Mouse (Mus musculus): Measurements from ENCODE around the gene Dusp9. TPM values are rescaled to one million over a fixed set of nuclear protein-coding genes. Genes with fewer than 3 reads are reported as not detected.

Gene Dusp9
- total and polyA plus RNA-seq, 3 experiments = 0.26 to 0.66 (median 0.40) TPM

GRCm38 (mm10) chrX:73663143-73663542, 23.9 kb downstream of the Dusp9 start:
- no peak for DNase-seq

DNA sequence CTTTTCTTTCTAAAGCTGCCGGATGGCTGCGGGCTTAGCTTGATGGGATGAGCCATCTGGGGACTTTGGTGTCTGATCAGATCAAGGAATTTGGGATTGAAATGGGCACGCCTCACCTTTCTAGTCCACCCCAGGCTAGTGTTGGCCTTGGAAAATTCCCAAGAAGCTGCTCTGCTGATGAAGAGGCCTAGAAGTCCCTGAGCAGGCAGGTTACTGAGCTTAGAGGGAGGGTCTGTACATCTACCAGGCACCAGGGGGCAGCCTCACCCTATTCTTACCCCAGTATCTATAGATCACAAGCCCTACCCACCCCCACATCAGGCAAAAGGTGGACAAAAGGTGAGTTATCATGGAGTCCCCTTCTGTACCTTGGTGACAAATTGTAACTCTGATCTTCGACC, 32.8 kb downstream of the Dusp9 start:
- peak; percentile 59 for DNase-seq

GRCm38 (mm10) chrX:73672879-73673618, 33.8 kb downstream of the Dusp9 start, which contains the start of gene Slc6a8:
Gene Slc6a8 (plus strand): TSS chrX:73673150.
- peak; percentile 84 for DNase-seq

GRCm38 (mm10) chrX:73673619-73673967, 34.4 kb downstream of the Dusp9 start:
- no peak for DNase-seq

DNA sequence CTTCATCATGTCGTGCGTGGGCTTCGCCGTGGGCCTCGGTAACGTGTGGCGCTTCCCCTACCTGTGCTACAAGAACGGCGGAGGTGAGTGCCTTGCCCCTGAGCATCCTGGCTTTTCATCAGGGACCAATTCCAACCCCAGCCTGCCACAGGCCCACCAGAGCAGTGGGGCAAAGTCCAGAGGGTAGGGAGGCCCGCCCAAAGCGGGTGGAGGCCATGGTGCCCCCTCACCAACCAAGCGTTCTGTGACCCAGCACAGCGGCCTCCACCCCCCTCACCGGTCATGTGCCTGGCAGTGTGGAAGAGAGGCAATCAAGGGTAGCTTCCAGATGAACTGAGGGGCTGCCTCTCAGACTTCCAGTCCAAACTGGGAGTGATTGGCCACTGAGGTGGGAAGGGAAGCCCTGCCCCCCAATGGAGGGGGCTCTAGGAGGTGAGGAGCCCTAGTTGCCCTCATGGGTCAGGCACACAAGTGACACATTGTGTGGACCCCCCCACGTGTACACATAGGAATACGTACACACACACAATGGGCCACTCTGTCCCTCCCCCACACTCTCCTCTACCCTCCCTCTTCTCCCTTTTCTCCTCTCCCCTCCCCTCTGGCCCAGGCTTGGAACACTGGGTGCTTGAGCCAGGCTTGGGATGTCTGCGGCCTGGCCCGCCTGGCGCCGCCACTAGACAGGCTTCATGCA, 34.9 kb downstream of the Dusp9 start:
- peak; percentile 40 for DNase-seq

DNA sequence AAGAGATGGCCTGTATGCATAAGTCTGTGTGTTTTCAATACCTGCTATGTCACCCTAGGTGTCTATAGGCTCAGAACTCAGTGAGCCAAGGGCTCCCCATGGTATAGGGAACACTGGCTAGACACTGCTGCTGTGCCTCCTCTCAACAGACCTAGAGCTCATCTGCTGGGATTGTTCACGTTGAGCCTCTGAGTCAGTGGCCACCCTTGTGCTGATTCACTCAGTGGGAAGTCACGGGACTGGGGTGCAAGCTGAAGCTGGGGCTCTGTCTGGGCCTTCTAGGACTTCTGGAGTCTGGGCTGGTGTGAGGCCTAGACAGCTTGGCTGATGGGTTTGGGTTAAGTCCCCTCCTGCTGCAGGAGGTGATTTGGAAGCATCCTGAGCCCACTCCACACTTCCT, 36.0 kb downstream of the Dusp9 start:
- DNase-seq = peak; percentile 70

DNA sequence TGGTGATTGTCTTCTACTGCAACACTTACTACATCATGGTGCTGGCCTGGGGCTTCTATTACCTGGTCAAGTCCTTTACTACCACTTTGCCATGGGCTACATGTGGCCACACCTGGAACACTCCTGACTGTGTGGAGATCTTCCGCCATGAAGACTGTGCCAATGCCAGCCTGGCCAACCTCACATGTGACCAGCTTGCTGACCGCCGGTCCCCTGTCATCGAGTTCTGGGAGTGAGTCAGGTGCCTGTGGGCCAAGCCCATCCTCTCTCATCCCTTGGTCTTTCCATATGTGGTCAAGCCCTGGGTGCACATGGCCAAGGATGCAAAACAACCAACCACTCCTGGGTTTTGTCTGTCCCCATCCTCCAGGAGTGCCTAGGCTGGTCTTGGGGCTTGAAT, 37.4 kb downstream of the Dusp9 start:
- no peak for DNase-seq

DNA sequence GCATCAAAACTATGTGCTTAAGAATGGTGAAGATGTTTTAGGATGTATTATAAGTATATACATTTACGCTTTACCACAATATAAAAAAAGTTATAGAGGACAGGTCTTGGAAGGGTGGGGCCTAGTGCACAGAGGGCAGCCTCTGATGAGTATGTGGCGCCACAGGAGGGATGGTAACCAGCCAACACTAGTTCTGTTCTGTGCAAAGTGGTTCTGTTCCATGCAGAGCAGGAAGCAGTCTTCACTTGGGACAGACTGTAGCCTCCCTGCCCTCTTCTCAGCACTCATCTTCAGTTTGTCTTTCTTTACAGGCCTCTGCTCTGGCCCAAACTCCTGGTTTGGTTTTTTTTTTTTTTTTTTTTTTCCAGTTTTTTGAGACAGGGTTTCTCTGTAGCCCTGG, 44.9 kb downstream of the Dusp9 start:
- DNase-seq = no peak

DNA sequence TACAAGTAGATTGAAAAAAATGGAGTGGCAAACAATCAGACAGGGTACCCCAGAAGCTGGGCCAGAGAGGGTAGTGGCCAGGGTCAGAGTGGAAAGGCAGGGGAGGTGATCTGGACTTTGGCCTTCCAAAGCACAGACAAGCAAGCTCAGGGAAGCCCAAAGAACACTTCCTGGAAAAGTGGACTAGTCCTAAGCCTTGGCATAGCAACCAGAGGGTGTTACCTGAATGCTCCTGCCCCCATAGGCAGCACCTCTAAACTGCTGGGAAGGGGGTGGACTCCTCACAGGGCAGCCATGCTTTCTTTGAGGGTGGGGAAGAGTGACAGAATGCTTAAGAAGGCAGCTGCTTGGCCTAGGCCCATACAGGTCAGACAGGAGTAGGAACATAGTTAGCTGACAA, 45.8 kb downstream of the Dusp9 start:
- DNase-seq = no peak

DNA sequence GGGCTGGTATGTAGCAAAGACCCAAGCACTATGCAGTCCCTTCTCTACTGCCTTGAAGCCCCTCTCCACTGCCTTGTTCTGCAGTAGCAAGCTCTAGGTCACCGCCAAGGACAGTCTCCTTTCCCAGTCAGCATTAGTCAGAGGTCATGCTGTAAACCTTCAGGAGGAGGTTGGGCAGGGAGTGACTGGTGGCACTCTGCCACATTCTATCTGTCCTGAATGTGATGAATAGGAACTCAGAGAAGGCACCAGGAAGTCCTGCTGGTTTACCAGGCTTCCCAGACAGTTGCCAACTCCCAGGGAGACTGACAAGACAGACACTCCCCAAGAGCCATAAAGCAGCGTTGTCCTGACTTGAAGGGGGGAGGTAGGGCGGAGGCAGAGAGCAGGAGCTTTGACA, 46.4 kb downstream of the Dusp9 start:
- peak; percentile 84 for DNase-seq

DNA sequence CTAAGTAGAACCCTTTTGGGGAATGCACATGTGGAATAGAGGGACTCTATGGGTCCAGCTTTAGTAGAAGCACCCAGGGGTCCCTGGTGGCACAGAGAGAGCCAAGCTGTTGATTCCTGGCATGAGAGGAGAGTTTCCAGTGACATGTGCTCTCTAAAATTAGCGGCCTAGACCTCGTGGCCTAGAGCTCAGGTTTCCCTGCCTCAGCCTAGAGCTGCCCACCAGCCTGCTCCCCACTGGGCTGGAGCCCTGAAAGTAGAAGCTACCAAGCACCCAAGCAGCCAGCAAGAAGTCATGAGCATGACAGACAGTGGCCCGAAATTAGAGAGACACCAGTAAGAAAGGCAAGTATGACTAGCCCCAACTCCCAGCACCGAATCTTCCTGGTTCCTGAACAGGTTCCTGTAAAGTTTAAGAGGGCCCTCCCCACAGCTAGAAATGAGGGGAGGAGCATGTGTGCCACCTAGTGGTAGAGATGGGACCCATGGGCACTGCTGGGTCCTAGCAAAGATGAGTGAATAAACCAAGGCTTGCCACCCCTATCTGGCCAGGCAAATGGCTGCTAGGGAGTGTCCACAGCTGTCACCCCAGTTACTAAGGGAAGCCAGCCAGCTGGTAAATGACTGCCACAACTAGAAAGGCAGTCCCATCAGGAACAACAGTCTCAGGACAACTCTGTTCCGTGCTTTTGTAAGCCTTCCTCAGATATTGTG, 51.9 kb downstream of the Dusp9 start:
- DNase-seq = peak; percentile 71

Other genes starting within 250 kb of the Dusp9 start
- gene Gm18336, start 240.7 kb upstream of the Dusp9 start, total RNA-seq (2021) = not detected
- 0.03 TPM in 1 of 2 replicates, not detected in the other for gene Gm18336, start 240.7 kb upstream of the Dusp9 start, polyA plus RNA-seq (2012; rRNA removed)
- gene Zfp92, start 228.3 kb upstream of the Dusp9 start, total RNA-seq (2021) = under 1 TPM; 0.26 to 0.38 TPM
- 0.10 and 0.11 TPM in 2 replicates for gene Zfp92, start 228.3 kb upstream of the Dusp9 start, polyA plus RNA-seq (2012; rRNA removed)
- gene Trex2, start 204.1 kb upstream of the Dusp9 start, total RNA-seq (2021) = not detected
- gene Trex2, start 204.1 kb upstream of the Dusp9 start, polyA plus RNA-seq (2012; rRNA removed) = 0.13 TPM in 1 of 2 replicates, not detected in the other
- 10 to 100 TPM; 20.3 to 31.3 TPM for gene Haus7, start 180.4 kb upstream of the Dusp9 start, total RNA-seq (2021)
- gene Haus7, start 180.4 kb upstream of the Dusp9 start, polyA plus RNA-seq (2012; rRNA removed) = 12.6 and 15.5 TPM in 2 replicates
- 100 to 1,000 TPM; 290 to 364 TPM for gene Bgn, start 155.8 kb upstream of the Dusp9 start, total RNA-seq (2021)
- gene Bgn, start 155.8 kb upstream of the Dusp9 start, polyA plus RNA-seq (2012; rRNA removed) = 197 and 251 TPM in 2 replicates
- 10 to 100 TPM; 38.2 to 42.3 TPM for gene Atp2b3, start 136.3 kb upstream of the Dusp9 start, total RNA-seq (2021)
- 24.9 and 29.0 TPM in 2 replicates for gene Atp2b3, start 136.3 kb upstream of the Dusp9 start, polyA plus RNA-seq (2012; rRNA removed)
- gene Pnck, start 20.7 kb downstream of the Dusp9 start, total RNA-seq (2021) = 1 to 10 TPM; 6.1 to 7.1 TPM
- 6.3 and 10.9 TPM in 2 replicates for gene Pnck, start 20.7 kb downstream of the Dusp9 start, polyA plus RNA-seq (2012; rRNA removed)
- gene Slc6a8, start 33.7 kb downstream of the Dusp9 start, total RNA-seq (2021) = 100 to 1,000 TPM in 1 of 2 experiments, 10 to 100 TPM in 1; 73.8 to 137 TPM
- gene Slc6a8, start 33.7 kb downstream of the Dusp9 start, polyA plus RNA-seq (2012; rRNA removed) = 82.6 and 101 TPM in 2 replicates
- gene Bcap31, start 76.8 kb downstream of the Dusp9 start, total RNA-seq (2021) = 100 to 1,000 TPM; 271 to 301 TPM
- 24.3 and 30.1 TPM in 2 replicates for gene Bcap31, start 76.8 kb downstream of the Dusp9 start, polyA plus RNA-seq (2012; rRNA removed)
- 10 to 100 TPM; 28.1 to 29.6 TPM for gene Abcd1, start 77.2 kb downstream of the Dusp9 start, total RNA-seq (2021)
- gene Abcd1, start 77.2 kb downstream of the Dusp9 start, polyA plus RNA-seq (2012; rRNA removed) = 35.2 and 41.1 TPM in 2 replicates
- gene Plxnb3, start 117.7 kb downstream of the Dusp9 start, total RNA-seq (2021) = under 1 TPM; 0.41 to 0.49 TPM
- 1.2 and 1.5 TPM in 2 replicates for gene Plxnb3, start 117.7 kb downstream of the Dusp9 start, polyA plus RNA-seq (2012; rRNA removed)
- gene Srpk3, start 135.0 kb downstream of the Dusp9 start, total RNA-seq (2021) = under 1 TPM; 0.20 to 0.41 TPM
- 1.1 and 1.3 TPM in 2 replicates for gene Srpk3, start 135.0 kb downstream of the Dusp9 start, polyA plus RNA-seq (2012; rRNA removed)
- 100 to 1,000 TPM; 521 to 581 TPM for gene Idh3g, start 147.5 kb downstream of the Dusp9 start, total RNA-seq (2021)
- gene Idh3g, start 147.5 kb downstream of the Dusp9 start, polyA plus RNA-seq (2012; rRNA removed) = 256 and 277 TPM in 2 replicates
- 100 to 1,000 TPM; 163 to 177 TPM for gene Ssr4, start 147.6 kb downstream of the Dusp9 start, total RNA-seq (2021)
- 257 and 339 TPM in 2 replicates for gene Ssr4, start 147.6 kb downstream of the Dusp9 start, polyA plus RNA-seq (2012; rRNA removed)
- gene Pdzd4, start 185.6 kb downstream of the Dusp9 start, total RNA-seq (2021) = 1 to 10 TPM; 2.8 to 7.0 TPM
- gene Pdzd4, start 185.6 kb downstream of the Dusp9 start, polyA plus RNA-seq (2012; rRNA removed) = 1.9 and 3.0 TPM in 2 replicates

All from adrenal gland, adult 2 months (tissue).